Mouse (Mus musculus): Measurements from ENCODE around the gene Raph1. TPM values are rescaled to one million over a fixed set of nuclear protein-coding genes. Genes with fewer than 3 reads are reported as not detected.
A peak's percentile ranks its signal among the peaks of the same experiment; 100 is the strongest.

The Raph1 gene
- polyA plus RNA-seq, 1 experiment from 2014 or later, result 24.7 TPM

- Histone ChIP-seq H3K4me3 (ENCODE audit: low read depth, low read length) (no peak overlapping the region), H3K4me2 (ENCODE audit: low read depth, low read length) (no peak overlapping the region), H3K9ac (ENCODE audit: low read depth, low read length) (no peak overlapping the region), H3K27me3 (ENCODE audit: control insufficient read depth, insufficient read depth, low read depth, low read length) (peaks cover 25% of the 10 kb centered on the region), H3K27ac (ENCODE audit: low read length) (no peak overlapping the region), H3K9me3 (replicated peaks; ENCODE audit: control insufficient read depth, low read length) (no peaks in the 10 kb centered on the region), H3K4me1 (ENCODE audit: control insufficient read depth, low read depth, low read length) (no peaks in the 10 kb centered on the region), H3K36me3 (ENCODE audit: control insufficient read depth, insufficient read depth) (no peaks in the 10 kb centered on the region)
- 23% methylated on average over 5 of the region's 5 CpGs for WGBS (ENCODE audit: insufficient replicate concordance)
- ATAC-seq (ENCODE audit: low read depth), result no peak
These were observed 2.3 kb upstream of the Raph1 start for GRCm38 (mm10) chr1:60569210-60569609.

GRCm38 (mm10) chr1:60567321-60567720, 417 bp upstream of the Raph1 start:
- H3K27ac ChIP-seq (ENCODE audit: low read length), result peak overlapping the region; percentile 74
- peak overlapping the region; percentile 59 for H3K4me2 ChIP-seq (ENCODE audit: low read depth, low read length)
- H3K9me3 ChIP-seq (replicated peaks; ENCODE audit: control insufficient read depth, low read length), result no peaks in the 10 kb centered on the region
- peak overlapping the region; percentile 73 for H3K4me3 ChIP-seq (ENCODE audit: low read depth, low read length)
- no peak for ATAC-seq (ENCODE audit: low read depth)
- peak overlapping the region; percentile 56 for H3K9ac ChIP-seq (ENCODE audit: low read depth, low read length)
- WGBS (ENCODE audit: insufficient replicate concordance), result 20% methylated on average over 5 of the region's 5 CpGs
- H3K36me3 ChIP-seq (ENCODE audit: control insufficient read depth, insufficient read depth), result no peaks in the 10 kb centered on the region
- H3K4me1 ChIP-seq (ENCODE audit: control insufficient read depth, low read depth, low read length), result no peaks in the 10 kb centered on the region
- peaks cover 25% of the 10 kb centered on the region for H3K27me3 ChIP-seq (ENCODE audit: control insufficient read depth, insufficient read depth, low read depth, low read length)

GRCm38 (mm10) chr1:60565931-60566630, 823 bp downstream of the Raph1 start:
- no peaks in the 10 kb centered on the region; the same call in 1 of the 2 replicates for H3K36me3 ChIP-seq (ENCODE audit: control insufficient read depth, insufficient read depth)
- H3K27me3 ChIP-seq (ENCODE audit: control insufficient read depth, insufficient read depth, low read depth, low read length), result peaks cover 25% of the 10 kb centered on the region

GRCm38 (mm10) chr1:60565270-60565920, 1.5 kb downstream of the Raph1 start:
- H3K36me3 ChIP-seq (ENCODE audit: control insufficient read depth, insufficient read depth), result no peaks in the 10 kb centered on the region; the same call in 1 of the 2 replicates
- no peaks in the 10 kb centered on the region for H3K9me3 ChIP-seq (replicated peaks; ENCODE audit: control insufficient read depth, low read length)
- H3K4me2 ChIP-seq (ENCODE audit: low read depth, low read length), result peak overlapping the region; percentile 59
- peak overlapping the region; percentile 73 for H3K4me3 ChIP-seq (ENCODE audit: low read depth, low read length)
- peak overlapping the region; percentile 74 for H3K9ac ChIP-seq (ENCODE audit: low read depth, low read length)
- WGBS (ENCODE audit: insufficient replicate concordance), result 4% methylated on average over 13 of the region's 13 CpGs
- H3K27ac ChIP-seq (ENCODE audit: low read length), result no peak overlapping the region; the same call in 1 of the 2 replicates
- no peaks in the 10 kb centered on the region for H3K4me1 ChIP-seq (ENCODE audit: control insufficient read depth, low read depth, low read length)
- ATAC-seq (ENCODE audit: low read depth), result no peak
- peaks cover 25% of the 10 kb centered on the region for H3K27me3 ChIP-seq (ENCODE audit: control insufficient read depth, insufficient read depth, low read depth, low read length)

More at GRCm38 (mm10) chr1:60565931-60566630, 823 bp downstream of the Raph1 start:
- Histone ChIP-seq H3K27ac (ENCODE audit: low read length) (peak overlapping the region; percentile 79), H3K4me2 (ENCODE audit: low read depth, low read length) (peak overlapping the region; percentile 59), H3K9me3 (replicated peaks; ENCODE audit: control insufficient read depth, low read length) (no peaks in the 10 kb centered on the region), H3K4me1 (ENCODE audit: control insufficient read depth, low read depth, low read length) (no peaks in the 10 kb centered on the region), H3K4me3 (ENCODE audit: low read depth, low read length) (peak overlapping the region; percentile 73), H3K9ac (ENCODE audit: low read depth, low read length) (peak overlapping the region; percentile 74)
- peak; percentile 9; the same call in 1 of the 2 replicates for ATAC-seq (ENCODE audit: low read depth)
- under 1% methylated on average over 50 of the region's 56 CpGs for WGBS (ENCODE audit: insufficient replicate concordance)

GRCm38 (mm10) chr1:60564691-60565090, 2.2 kb downstream of the Raph1 start:
- Histone ChIP-seq H3K4me2 (ENCODE audit: low read depth, low read length) (peak overlapping the region; percentile 44; the same call in 1 of the 2 replicates), H3K27ac (ENCODE audit: low read length) (no peak overlapping the region), H3K4me3 (ENCODE audit: low read depth, low read length) (peak overlapping the region; percentile 73), H3K27me3 (ENCODE audit: control insufficient read depth, insufficient read depth, low read depth, low read length) (peaks cover 25% of the 10 kb centered on the region), H3K4me1 (ENCODE audit: control insufficient read depth, low read depth, low read length) (no peaks in the 10 kb centered on the region), H3K36me3 (ENCODE audit: control insufficient read depth, insufficient read depth) (no peaks in the 10 kb centered on the region; the same call in 1 of the 2 replicates), H3K9ac (ENCODE audit: low read depth, low read length) (no peak overlapping the region), H3K9me3 (replicated peaks; ENCODE audit: control insufficient read depth, low read length) (no peaks in the 10 kb centered on the region)
- WGBS (ENCODE audit: insufficient replicate concordance), result 62% methylated on average over 5 of the region's 5 CpGs
- no peak for ATAC-seq (ENCODE audit: low read depth)

- Histone ChIP-seq H3K9me3 (replicated peaks; ENCODE audit: control insufficient read depth, low read length) (no peaks in the 10 kb centered on the region), H3K27ac (ENCODE audit: low read length) (no peak overlapping the region), H3K4me1 (ENCODE audit: control insufficient read depth, low read depth, low read length) (no peaks in the 10 kb centered on the region), H3K36me3 (ENCODE audit: control insufficient read depth, insufficient read depth) (no peaks in the 10 kb centered on the region; the same call in none of the 2 replicates), H3K9ac (ENCODE audit: low read depth, low read length) (no peak overlapping the region), H3K4me2 (ENCODE audit: low read depth, low read length) (no peak overlapping the region), H3K27me3 (ENCODE audit: control insufficient read depth, insufficient read depth, low read depth, low read length) (peaks cover 25% of the 10 kb centered on the region), H3K4me3 (ENCODE audit: low read depth, low read length) (no peak overlapping the region)
- no peak for ATAC-seq (ENCODE audit: low read depth)
These were observed 3.9 kb downstream of the Raph1 start for GRCm38 (mm10) chr1:60563021-60563420.

GRCm38 (mm10) chr1:60543681-60544080, 23.2 kb downstream of the Raph1 start:
- Histone ChIP-seq H3K4me1 (ENCODE audit: control insufficient read depth, low read depth, low read length) (no peaks in the 10 kb centered on the region), H3K9ac (ENCODE audit: low read depth, low read length) (no peak overlapping the region), H3K27ac (ENCODE audit: low read length) (no peak overlapping the region), H3K27me3 (ENCODE audit: control insufficient read depth, insufficient read depth, low read depth, low read length) (no peaks in the 10 kb centered on the region), H3K4me2 (ENCODE audit: low read depth, low read length) (no peak overlapping the region), H3K9me3 (replicated peaks; ENCODE audit: control insufficient read depth, low read length) (no peaks in the 10 kb centered on the region), H3K36me3 (ENCODE audit: control insufficient read depth, insufficient read depth) (no peaks in the 10 kb centered on the region), H3K4me3 (ENCODE audit: low read depth, low read length) (no peak overlapping the region)
- no peak for ATAC-seq (ENCODE audit: low read depth)
- WGBS (ENCODE audit: insufficient replicate concordance), result 41% methylated on average over 1 of the region's 1 CpGs

- H3K27ac ChIP-seq (ENCODE audit: low read length), result no peak overlapping the region
- ATAC-seq (ENCODE audit: low read depth), result no peak
- no peak overlapping the region for H3K4me3 ChIP-seq (ENCODE audit: low read depth, low read length)
- H3K36me3 ChIP-seq (ENCODE audit: control insufficient read depth, insufficient read depth), result no peaks in the 10 kb centered on the region
- no peaks in the 10 kb centered on the region for H3K27me3 ChIP-seq (ENCODE audit: control insufficient read depth, insufficient read depth, low read depth, low read length)
- 60% methylated on average over 3 of the region's 3 CpGs for WGBS (ENCODE audit: insufficient replicate concordance)
- no peak overlapping the region for H3K4me2 ChIP-seq (ENCODE audit: low read depth, low read length)
- H3K9me3 ChIP-seq (replicated peaks; ENCODE audit: control insufficient read depth, low read length), result no peaks in the 10 kb centered on the region
- H3K4me1 ChIP-seq (ENCODE audit: control insufficient read depth, low read depth, low read length), result no peaks in the 10 kb centered on the region
- no peak overlapping the region for H3K9ac ChIP-seq (ENCODE audit: low read depth, low read length)
These were observed 27.6 kb downstream of the Raph1 start for GRCm38 (mm10) chr1:60539272-60539671.

GRCm38 (mm10) chr1:60534932-60535331, 32.0 kb downstream of the Raph1 start:
- Histone ChIP-seq H3K9me3 (replicated peaks; ENCODE audit: control insufficient read depth, low read length) (no peaks in the 10 kb centered on the region), H3K9ac (ENCODE audit: low read depth, low read length) (no peak overlapping the region), H3K27me3 (ENCODE audit: control insufficient read depth, insufficient read depth, low read depth, low read length) (no peaks in the 10 kb centered on the region), H3K36me3 (ENCODE audit: control insufficient read depth, insufficient read depth) (no peaks in the 10 kb centered on the region), H3K27ac (ENCODE audit: low read length) (no peak overlapping the region), H3K4me3 (ENCODE audit: low read depth, low read length) (no peak overlapping the region), H3K4me2 (ENCODE audit: low read depth, low read length) (no peak overlapping the region), H3K4me1 (ENCODE audit: control insufficient read depth, low read depth, low read length) (no peaks in the 10 kb centered on the region)
- ATAC-seq (ENCODE audit: low read depth), result no peak
- 56% methylated on average over 2 of the region's 2 CpGs for WGBS (ENCODE audit: insufficient replicate concordance)
